Mouse (Mus musculus) neutrophil, adult 83 days (primary cell): ENCODE measurements around the gene Pepd. TPM values are rescaled to one million over a fixed set of nuclear protein-coding genes. Genes with fewer than 3 reads are reported as not detected.

Source experiments
- total RNA-seq, 2 experiments: library from RNA; stranded (reverse); gene quantifications; one replicate each; pipeline ENCODE4 v1.2.4; 2023

Pepd gene
- total RNA-seq: 10 to 100 TPM; 18.1 to 19.8 TPM

GRCm38 (mm10) chr7:34911919-34912897, at the start of gene Pepd:
Pepd (plus strand) TSS chr7:34912379.

GRCm38 (mm10) chr7:35056436-35056864, 144.3 kb downstream of the Pepd start, which contains the start of gene Cebpg:
Cebpg (minus strand) TSS chr7:35056573.

Other genes starting within 250 kb of the Pepd start
- gene Chst8, start 99.7 kb upstream of the Pepd start, total RNA-seq: not detected
- 10 to 100 TPM; 33.7 to 43.1 TPM for gene Cebpg, start 144.2 kb downstream of the Pepd start, total RNA-seq
- gene Cebpa, start 206.9 kb downstream of the Pepd start, total RNA-seq: 10 to 100 TPM; 61.3 to 71.8 TPM